Comparison of ENCODE assay signal across 19 mouse cellular contexts in the genomic region with DNA sequence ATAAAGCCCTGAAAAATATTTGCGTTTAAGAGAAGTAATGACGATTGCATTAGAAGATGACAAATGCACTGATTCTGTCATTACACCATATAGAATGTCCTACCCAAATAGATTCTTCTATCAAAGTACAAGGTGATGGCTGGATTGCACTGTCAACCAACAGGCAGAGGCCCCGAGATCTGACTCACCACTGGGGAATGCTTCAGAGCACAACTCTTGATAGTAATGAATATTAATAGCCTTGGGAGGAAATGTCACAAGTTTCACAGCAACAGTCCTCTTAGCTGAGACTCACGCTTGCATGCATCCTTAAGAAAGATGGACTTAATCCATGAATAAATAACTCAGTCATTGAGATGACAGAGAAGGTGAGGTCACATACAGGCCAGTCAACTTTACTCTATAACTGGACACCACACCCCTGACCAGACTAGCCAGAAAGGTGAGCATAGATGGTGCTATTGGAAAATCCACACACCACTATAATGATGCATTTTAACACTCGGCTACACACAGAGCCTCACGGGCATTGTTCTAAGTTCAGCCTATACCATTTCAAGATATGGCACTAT.
DNase-seq lines count a peak whose midpoint lies in the region; ATAC-seq and TF ChIP-seq lines count a peak whose summit lies in the region.
"Had no signal": no experiment of that assay in that cellular context is flagged by ENCODE, and none has a peak within 500 bp of the region (broad histone marks: within the 10 kb centered on the region; RNA-seq: fewer than 3 reads in every experiment).

No protein-coding gene starts in this region.

- ATAC-seq in heart, embryonic 15.5 days (replicated peaks; ENCODE audit: insufficient number of reproducible peaks, insufficient read depth, low FRiP score, low read depth), result peak; percentile 53; the same call in 1 of the 2 replicates
- ATAC-seq in stomach, postnatal 0 days (ENCODE audit: low FRiP score, low TSS enrichment), result peak; percentile 91
- ATAC-seq: activated CD4-positive, CD25-positive, alpha-beta regulatory T cell, adult 4 months; forebrain, embryonic 16.5 days had no signal

- no peak overlapping the region for H3K27ac ChIP-seq in heart, embryonic 15.5 days
- no peak overlapping the region for H3K27ac ChIP-seq in heart, embryonic 10.5 days
- no peak overlapping the region for H3K27ac ChIP-seq in stomach, postnatal 0 days (replicated peaks)
- H3K27ac ChIP-seq: kidney, embryonic 15.5 days; liver, embryonic 14.5 days; macrophage had no signal

- H3K9me3 ChIP-seq in heart, embryonic 15.5 days (replicated peaks), result no peaks in the 10 kb centered on the region
- no peaks in the 10 kb centered on the region for H3K9me3 ChIP-seq in heart, embryonic 10.5 days
- no peaks in the 10 kb centered on the region for H3K9me3 ChIP-seq in stomach, postnatal 0 days (ENCODE audit: control insufficient read depth, low read length)
- H3K9me3 ChIP-seq: kidney, embryonic 15.5 days had no signal

- no peak overlapping the region for H3K4me2 ChIP-seq in heart, embryonic 15.5 days
- no peak overlapping the region for H3K4me2 ChIP-seq in stomach, postnatal 0 days (replicated peaks; ENCODE audit: low read depth)
- H3K4me2 ChIP-seq: kidney, embryonic 15.5 days; midbrain, embryonic 11.5 days had no signal

- intact Hi-C loops in left cerebral cortex, postnatal 25 days (cut with DNase I), result no loop called here

- no peaks in the 10 kb centered on the region for H3K27me3 ChIP-seq in heart, embryonic 15.5 days
- H3K27me3 ChIP-seq in heart, embryonic 10.5 days (ENCODE audit: insufficient read depth, poor library complexity, severe bottlenecking), result no peaks in the 10 kb centered on the region
- no peaks in the 10 kb centered on the region for H3K27me3 ChIP-seq in stomach, postnatal 0 days (ENCODE audit: control insufficient read depth, insufficient read depth, low read length)
- H3K27me3 ChIP-seq: kidney, embryonic 15.5 days had no signal

- TF ChIP-seq EP300 in stomach, postnatal 0 days (optimal IDR thresholded peaks at IDR 0.05), result peak; percentile 22

- H3K36me3 ChIP-seq in heart, embryonic 15.5 days, result no peaks in the 10 kb centered on the region
- H3K36me3 ChIP-seq in heart, embryonic 10.5 days, result no peaks in the 10 kb centered on the region
- no peaks in the 10 kb centered on the region for H3K36me3 ChIP-seq in stomach, postnatal 0 days (ENCODE audit: control insufficient read depth, insufficient read depth, low read length)
- H3K36me3 ChIP-seq: kidney, embryonic 15.5 days had no signal

- H3K4me3 ChIP-seq in heart, embryonic 15.5 days, result no peak overlapping the region
- H3K4me3 ChIP-seq in heart, embryonic 10.5 days, result no peak overlapping the region
- H3K4me3 ChIP-seq in stomach, postnatal 0 days (ENCODE audit: low read depth, low read length), result no peak overlapping the region
- H3K4me3 ChIP-seq: kidney, embryonic 15.5 days had no signal

- H3K9ac ChIP-seq in heart, embryonic 15.5 days, result no peak overlapping the region
- H3K9ac ChIP-seq in stomach, postnatal 0 days (ENCODE audit: low read length), result no peak overlapping the region
- H3K9ac ChIP-seq: kidney, embryonic 15.5 days; liver, embryonic 14.5 days had no signal

- WGBS in heart, embryonic 15.5 days, result 53% methylated on average over 6 of the region's 6 CpGs
- WGBS in heart, embryonic 10.5 days, result 71% methylated on average over 6 of the region's 6 CpGs
- WGBS in stomach, postnatal 0 days, result 57% methylated on average over 6 of the region's 6 CpGs

- TF ChIP-seq CTCF in stomach, postnatal 0 days (IDR thresholded peaks at IDR 0.05; ENCODE audit: low read depth), result no peak

- no peak for DNase-seq in heart, embryonic 10.5 days (ENCODE audit: low spot score)
- DNase-seq in retina, postnatal 1 day, result peak; percentile 5
- DNase-seq in retina, embryonic 14.5 days (ENCODE audit: low spot score), result no peak
- peak; percentile 34 to 40 for DNase-seq in adrenal gland, postnatal 36 days
- DNase-seq in stomach, postnatal 0 days (ENCODE audit: low spot score), result peak; percentile 21
- DNase-seq in right cerebral cortex, postnatal 10 days (ENCODE audit: low spot score in 2 of 2), result no peak
- DNase-seq in left cerebral cortex, postnatal 25 days (ENCODE audit: low spot score in 2 of 2), result no peak
- DNase-seq: cerebellum, postnatal 10 days; gastrocnemius, postnatal 25 days; layer of hippocampus, postnatal 36 days; right cerebral cortex, adult 18-20 months; thymus, adult 2 months had no signal

- H3K4me1 ChIP-seq in heart, embryonic 15.5 days (replicated peaks), result peaks cover 4% of the 10 kb centered on the region; the same call in 1 of the 2 replicates
- no peaks in the 10 kb centered on the region for H3K4me1 ChIP-seq in heart, embryonic 10.5 days
- H3K4me1 ChIP-seq in stomach, postnatal 0 days (replicated peaks; ENCODE audit: control insufficient read depth, insufficient read depth), result no peaks in the 10 kb centered on the region
- H3K4me1 ChIP-seq: kidney, embryonic 15.5 days had no signal

Comparison
In these comparisons a context has a peak if more than half of its experiments do, and no peak if none do; other contexts are left out.
1. DNase-seq: peak in retina, postnatal 1 day (single experiment), adrenal gland, postnatal 36 days (2 of 2) and stomach, postnatal 0 days (single experiment); none in heart, embryonic 10.5 days (single experiment), retina, embryonic 14.5 days (single experiment), right cerebral cortex, postnatal 10 days (0 of 2) and left cerebral cortex, postnatal 25 days (0 of 2).